Mouse (Mus musculus) spleen, postnatal 10 days (tissue): Measurements from ENCODE around the gene Ddx39b.

Source experiments
- DNase-seq, 2 experiments: peaks; one replicate each; pipeline ENCODE4 v3.0.0; 2021 to 2022; ENCODE audit warnings: low spot score in 2 of 2

Ddx39b gene

DNA sequence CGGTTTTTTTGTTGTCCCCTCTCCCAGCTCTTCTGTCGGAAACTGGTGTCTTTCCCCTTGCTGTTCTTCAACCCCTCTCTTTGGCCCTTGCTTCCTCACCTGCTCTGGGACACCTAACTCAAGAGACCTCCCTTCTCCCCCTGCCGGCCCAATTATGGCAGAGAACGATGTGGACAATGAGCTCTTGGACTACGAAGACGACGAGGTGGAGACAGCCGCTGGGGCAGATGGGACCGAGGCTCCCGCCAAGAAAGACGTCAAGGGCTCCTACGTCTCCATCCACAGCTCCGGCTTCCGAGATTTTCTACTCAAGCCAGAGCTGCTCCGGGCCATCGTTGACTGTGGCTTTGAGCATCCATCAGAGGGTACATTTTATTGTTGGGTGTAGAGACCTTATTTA is 1.5 kb downstream of the Ddx39b start:
- DNase-seq = peak; percentile 42 to 56

- no peak for DNase-seq
Measured at GRCm38 (mm10) chr17:35244999-35245398, 3.5 kb downstream of the Ddx39b start.

GRCm38 (mm10) chr17:35245731-35246623 is 4.4 kb downstream of the Ddx39b start:
- no peak for DNase-seq

- DNase-seq = no peak
Measured at GRCm38 (mm10) chr17:35247144-35247543, 5.6 kb downstream of the Ddx39b start.

DNA sequence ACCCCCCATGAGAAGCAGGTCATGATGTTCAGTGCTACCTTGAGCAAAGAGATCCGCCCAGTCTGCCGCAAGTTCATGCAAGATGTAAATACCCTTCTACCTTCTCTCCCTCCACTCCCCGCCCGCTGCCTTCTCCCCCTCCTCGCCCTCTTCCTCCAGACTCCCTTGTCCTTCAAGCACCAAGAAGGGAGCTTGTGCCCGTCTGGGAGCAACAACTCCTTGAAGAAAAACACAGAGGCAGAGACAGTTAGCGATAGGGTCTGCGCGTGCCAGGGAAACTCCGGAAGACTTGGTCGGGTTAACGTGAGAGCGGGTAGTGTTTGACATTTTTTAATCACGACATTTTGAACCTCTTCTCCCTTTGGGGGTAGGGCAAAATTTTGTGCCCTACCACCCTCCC is 7.4 kb downstream of the Ddx39b start:
- no peak for DNase-seq

GRCm38 (mm10) chr17:35249451-35250197 is 8.1 kb downstream of the Ddx39b start:
- DNase-seq = no peak

DNA sequence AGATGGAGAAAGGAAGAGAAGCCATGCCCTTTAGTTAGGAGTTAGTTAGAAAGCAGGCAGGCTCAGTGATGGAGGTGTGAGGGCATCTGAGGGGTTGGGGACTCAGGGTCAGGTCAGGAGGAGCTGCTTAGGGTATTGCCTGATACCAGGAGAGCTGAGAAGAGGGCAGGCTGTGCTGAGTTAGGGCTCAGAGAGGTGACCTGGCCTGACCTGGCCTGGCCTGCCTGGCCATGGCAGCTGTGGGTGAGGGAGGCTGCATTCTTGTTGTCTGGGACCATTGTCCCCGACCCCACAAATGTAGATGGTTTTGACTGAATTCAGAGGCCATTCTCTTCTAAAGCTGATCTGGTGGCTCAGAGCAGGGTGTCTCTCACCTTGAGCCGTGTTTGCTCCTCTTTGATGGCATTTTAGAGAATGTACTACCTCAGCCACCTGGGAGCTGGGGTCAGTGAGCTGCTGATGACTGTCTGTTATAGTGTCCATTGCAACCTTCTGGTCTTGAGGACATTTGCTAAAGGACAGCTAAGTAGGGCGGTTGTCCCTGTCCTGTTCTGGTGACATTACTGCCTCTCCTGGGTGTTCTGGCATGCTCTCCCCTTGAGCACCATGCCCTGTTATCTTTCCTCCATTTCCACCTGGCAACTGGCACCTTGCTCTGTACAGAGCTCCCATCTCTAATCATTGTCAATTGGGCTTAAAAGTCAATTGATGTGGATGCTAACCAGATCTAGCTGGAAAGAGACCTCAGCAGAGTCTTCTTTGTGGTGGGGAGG is 9.0 kb downstream of the Ddx39b start:
- DNase-seq = no peak

GRCm38 (mm10) chr17:35251162-35251719 is 9.7 kb downstream of the Ddx39b start:
- DNase-seq = no peak

DNA sequence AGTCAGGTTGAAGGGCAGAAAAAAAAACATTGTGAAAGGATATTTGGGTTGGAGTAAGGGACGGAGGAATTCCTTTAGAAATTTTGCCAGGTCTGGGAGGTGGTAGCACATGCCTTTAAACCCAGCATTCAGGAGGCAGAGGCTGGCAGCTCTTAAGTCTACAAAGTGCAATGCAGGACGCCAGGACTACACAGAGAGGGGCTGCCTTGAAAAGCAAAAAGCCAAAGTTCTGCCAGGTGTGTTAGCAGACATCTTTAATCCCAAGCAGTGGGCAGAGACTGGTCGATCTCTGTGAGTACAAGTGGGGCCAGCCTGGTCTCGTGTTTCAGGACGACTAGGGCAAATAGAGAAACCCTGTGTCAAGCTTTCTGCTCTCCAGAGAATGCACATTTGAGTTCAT is 10.4 kb downstream of the Ddx39b start:
- no peak for DNase-seq

DNA sequence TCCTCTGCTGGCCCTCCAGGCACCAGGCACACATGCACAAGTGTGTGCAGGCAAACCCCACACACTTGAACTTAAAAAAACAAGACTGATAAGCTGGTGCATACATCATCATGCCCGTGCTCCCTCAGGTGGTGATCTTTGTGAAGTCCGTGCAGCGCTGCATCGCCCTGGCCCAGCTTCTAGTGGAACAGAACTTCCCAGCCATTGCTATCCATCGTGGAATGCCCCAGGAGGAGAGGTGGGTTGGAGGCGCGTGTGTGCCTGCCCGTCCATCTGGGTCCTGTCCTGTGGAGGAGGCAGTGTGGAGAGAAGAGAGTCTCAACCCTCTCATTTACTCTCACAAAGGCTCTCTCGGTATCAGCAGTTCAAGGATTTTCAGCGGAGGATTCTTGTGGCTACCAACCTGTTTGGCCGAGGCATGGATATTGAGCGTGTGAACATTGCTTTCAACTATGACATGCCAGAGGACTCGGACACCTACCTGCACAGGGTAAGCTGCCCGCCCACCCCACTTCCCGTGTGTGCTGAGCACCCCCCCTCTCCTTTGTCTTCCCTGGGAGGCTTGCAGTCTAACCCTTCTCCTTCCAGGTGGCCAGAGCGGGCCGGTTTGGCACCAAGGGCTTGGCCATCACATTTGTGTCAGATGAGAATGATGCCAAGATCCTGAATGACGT is 11.2 kb downstream of the Ddx39b start:
- DNase-seq = no peak

- no peak for DNase-seq
Measured at GRCm38 (mm10) chr17:35253293-35254093, 11.9 kb downstream of the Ddx39b start.

DNA sequence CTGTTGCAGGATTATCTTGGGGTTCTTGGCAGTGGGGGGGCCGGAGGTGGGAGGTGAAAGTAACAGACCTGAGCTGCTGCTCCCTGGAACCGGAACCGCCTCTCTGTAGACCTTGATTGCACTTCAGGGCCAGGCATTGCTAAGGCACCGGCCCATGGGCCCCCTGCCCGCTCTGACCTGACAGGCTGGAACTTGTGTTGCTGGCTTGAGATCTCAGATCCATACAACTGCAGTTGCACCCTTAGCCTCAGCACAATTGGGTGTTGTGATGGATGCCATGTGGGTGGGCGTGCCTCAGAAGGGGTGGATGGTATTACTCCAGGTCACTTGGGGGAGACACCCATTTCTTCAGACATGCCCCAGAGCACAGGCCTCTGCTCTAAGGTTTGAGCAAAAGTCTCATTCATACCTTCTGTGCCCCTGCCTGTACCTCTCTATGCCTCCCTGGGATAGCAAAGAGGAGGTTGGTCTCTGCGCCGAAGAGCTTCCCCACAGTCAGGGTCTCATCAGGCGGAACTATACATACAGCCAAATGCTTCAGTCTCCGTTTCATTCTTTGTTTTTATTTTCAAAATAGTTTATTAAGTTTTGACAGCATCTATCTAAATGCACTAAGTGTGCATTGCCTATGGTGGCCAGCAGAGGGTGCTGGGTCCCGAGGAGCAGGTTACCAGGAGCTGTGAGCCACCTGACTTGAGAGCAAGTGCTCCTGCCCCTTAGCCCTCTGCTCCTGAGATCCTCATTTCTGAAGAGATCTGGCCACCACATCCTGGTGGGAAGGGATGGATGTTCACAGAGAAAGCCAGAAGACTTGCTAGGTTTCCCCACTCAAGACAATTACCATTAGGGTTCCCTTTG is 12.9 kb downstream of the Ddx39b start:
- DNase-seq = peak; percentile 71 to 87

DNA sequence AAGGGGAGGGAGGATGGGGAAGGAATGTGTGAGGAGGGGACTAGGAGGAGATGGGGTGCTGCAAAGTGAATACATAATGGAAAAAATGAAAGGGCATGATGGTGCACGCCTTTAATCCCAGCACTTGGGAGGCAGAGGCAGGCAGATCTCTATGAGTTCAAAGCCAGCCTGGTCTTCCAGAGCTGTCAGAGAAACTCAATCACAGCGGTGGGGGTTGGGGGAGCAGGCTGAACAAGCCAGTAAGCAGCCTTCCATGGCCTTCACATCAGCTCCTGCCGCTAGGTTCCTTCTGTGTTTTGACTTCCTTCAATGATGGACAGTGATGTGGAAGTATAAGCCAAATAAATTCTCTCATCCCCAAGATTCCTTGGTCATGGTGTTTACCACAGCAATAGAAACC is 13.8 kb downstream of the Ddx39b start:
- DNase-seq = no peak

DNA sequence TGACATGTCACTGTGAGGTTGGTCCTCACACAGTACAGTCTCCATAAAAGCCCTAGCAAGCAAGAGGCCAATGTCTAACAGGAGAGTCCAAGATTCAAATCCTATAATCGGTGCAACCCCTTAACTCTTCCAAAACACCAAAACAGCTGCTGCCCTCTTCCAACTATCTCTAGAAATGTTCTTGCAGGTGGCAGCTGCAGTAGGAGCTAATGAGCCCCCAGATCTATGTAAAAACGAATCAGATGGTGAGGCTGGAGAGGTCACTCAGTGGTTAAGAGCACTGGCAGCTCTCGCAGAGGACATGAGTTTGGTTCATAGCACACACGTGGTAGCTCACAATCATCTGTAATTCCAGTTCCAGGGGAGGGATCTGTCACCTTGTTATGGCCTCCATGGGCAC is 14.2 kb downstream of the Ddx39b start:
- no peak for DNase-seq

DNA sequence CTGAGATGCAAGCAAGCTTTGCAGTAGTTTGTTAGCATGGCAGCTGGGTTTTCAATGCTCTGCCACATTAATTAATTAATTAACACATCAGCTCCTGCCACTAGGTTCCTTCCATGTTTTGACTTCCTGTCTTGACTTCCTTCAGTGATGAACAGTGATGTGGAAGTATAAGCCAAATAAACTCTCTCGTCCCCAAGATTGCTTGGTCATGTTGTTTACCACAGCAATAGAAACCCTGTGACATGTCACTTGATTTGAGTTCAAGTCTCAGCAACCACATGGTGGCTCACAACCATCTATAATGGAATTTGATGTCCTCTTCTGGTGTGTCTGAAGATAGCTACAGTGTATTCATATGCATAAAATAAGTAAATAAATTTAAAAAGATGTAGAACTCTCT is 15.8 kb downstream of the Ddx39b start:
- no peak for DNase-seq

DNA sequence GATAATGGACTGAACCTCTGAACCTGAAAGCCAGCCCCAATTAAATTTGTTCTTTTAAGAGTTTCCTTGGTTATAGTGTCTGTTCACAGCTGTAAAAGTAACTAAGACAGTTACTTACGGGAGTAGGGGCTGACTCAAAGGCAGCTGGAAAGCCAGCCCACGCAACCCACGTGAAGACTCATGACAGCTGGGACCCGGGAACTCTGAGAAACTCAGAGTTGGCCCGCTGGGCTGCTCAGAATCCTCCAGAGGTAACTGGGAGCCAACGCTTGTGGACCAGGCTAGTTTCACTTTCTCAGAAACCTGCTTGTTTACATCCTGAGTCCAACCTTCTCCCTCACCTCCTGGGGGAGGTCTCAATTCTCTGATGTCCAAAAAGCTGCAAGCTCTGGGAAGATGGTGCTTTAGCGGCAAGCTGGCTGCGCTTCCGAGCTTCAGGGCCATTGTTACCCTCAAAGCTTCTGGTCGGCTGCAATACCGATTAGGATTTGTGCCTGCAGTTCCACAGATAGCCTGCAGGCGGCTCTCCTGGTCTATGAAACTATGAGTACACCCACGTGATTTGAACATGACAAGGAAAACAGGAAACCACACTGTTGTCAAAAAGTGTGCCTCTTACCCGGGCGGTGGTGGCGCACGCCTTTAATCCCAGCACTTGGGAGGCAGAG is 16.4 kb downstream of the Ddx39b start:
- DNase-seq = peak; percentile 97

DNA sequence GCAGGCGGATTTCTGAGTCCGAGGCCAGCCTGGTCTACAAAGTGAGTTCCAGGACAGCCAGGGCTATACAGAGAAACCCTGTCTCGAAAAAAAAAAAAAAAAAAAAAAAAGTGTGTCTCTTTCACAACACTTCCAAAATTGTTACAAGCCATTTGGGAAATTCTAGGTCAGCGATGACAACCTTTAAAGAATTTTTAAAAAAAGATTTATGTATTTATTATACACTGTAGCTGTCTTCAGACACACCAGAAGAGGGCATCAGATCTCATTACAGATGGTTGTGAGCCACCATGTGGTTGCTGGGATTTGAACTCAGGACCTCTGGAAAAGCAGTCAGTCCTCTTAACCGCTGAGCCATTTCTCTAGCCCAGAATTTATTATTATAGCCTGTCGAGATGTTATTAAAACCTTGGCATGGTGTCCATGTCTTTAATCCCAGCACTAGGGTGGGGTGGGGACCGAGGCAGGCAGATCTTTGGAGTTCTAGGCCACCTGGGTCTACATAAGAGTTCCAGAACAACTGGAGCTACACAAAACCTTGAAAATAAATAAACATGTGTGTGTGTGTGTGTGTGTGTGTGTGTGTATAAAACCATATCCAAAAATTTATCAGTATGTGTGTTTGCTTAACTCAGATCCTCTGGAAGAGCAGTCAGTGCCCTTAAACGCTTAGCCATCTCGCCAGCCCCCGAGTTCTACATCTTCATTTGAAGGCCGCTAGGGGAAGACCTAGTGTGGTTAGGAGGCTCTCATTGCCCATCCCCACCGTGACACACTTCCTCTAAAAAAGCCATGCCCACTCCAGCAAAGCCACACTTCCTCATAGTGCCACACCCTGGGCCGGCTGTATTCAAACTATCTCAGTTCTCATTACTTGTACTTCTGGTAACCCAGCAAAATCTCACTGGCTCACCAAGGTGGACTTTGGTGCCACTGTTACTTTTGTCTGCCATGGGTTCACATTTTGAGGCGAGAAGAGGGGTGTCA is 17.2 kb downstream of the Ddx39b start:
- peak; percentile 56 to 84 for DNase-seq

DNA sequence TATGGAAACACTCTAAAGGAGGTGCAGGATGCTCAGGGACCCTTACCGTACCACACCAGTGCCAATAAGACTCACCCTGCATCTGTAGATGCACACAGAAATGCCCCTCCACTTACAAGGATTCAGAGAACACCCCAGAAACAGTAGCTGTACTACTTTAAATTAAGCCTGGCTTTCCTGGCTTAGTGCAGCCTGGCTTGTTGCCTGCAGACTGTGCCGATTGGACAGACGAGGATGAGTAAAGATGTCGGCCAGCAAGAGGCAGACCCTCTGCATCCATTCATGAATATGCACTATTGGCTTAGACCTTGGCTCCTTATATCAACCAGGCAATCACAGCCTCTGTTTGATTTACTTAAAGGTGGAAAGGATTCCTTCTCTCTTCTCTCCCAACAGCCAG is 18.1 kb downstream of the Ddx39b start:
- DNase-seq = no peak
